Mouse (Mus musculus) bone marrow, adult 2 months (tissue): ENCODE results near the gene Gpr142.

Experiments
- CTCF ChIP-seq: fragments of 200-500 bp; IDR thresholded peaks from 2 replicates; pipeline ENCODE4 v1.5.1; 2011; ENCODE audit warnings: low read length, control low read depth; ENCODE audit not compliant: control insufficient read depth, insufficient read depth
- POLR2A ChIP-seq: fragments of 200-500 bp; IDR thresholded peaks from 2 replicates; pipeline ENCODE4 v1.6.1; 2011; ENCODE audit warnings: low read depth, mild to moderate bottlenecking, control low read depth, low read length, borderline replicate concordance; ENCODE audit not compliant: control insufficient read depth

DNA sequence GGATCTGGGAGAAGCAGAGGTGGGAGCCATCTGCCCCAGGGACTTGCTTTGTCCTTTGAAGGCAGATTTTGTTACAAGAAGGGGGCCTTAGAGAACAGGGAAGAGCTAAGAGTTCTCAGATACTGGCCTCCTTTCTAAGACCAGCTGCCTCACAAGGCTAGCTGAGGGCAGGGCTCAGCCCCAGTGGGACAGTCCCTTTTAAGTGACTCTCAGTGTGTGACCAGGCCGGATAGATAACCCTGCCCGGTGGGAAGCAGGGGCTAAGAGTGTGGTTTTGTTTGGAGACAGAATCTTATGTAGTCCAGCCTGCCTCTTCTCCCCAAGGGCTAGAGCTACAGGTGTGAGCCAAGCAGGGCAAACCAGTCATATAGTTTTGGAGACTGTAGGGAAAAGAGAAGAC is 50.8 kb downstream of the Gpr142 start:
- TF ChIP-seq CTCF (no peak), POLR2A (no peak)
